Mouse (Mus musculus) liver, adult (tissue): ENCODE data around the gene Miox.

Source experiments
- GATA4 ChIP-seq: IDR thresholded peaks from 2 replicates; pipeline ENCODE4 v1.6.1; 2014; ENCODE audit warnings: mild to moderate bottlenecking, low read length; ENCODE audit not compliant: insufficient replicate concordance

Gene Miox

DNA sequence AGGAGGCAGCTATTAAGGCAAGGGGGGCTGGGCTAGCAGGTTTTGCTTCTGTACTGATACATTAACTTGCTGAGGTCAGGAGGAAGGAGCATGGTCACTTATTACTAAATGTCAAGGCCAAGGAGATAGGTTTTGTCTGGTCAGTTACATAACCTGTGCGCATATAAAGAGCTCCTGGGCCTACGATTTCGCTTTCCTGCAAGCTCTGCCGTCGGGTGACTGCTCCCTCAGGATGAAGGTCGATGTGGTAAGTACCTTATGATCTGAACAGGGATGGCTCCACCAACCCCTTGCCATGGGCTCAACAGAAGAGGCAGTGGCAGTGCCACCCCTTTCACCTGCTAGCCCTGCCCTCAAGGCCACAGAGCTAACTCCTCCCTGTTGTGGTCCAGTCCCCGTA, at the start of gene Miox:
Gene Miox (plus strand): TSS at position 128 of the 400 bp plus-strand sequence.
- TF ChIP-seq GATA4, result no peak

DNA sequence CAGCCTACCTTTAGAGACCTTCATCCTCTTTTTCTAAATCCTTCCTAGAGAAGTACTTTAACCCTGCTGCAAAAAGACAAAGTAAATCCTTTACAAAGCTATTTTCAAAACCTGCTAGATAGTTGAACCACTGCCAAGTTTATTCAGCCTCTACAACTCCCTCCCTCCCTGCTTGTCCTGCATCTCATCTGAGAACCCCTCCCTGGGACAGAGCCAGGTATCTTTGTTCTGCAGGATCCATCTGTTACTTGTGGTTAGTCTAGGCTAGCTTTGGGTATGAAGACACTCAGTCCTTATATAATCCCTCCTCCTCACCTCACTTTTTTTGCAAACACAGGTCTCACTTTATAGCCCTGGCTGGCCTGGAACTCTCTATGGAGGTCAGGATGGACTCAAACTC, 49.2 kb upstream of the Miox start:
- TF ChIP-seq GATA4, result no peak

- no peak for TF ChIP-seq GATA4
Measured at GRCm38 (mm10) chr15:89285478-89285877, 48.7 kb upstream of the Miox start.

DNA sequence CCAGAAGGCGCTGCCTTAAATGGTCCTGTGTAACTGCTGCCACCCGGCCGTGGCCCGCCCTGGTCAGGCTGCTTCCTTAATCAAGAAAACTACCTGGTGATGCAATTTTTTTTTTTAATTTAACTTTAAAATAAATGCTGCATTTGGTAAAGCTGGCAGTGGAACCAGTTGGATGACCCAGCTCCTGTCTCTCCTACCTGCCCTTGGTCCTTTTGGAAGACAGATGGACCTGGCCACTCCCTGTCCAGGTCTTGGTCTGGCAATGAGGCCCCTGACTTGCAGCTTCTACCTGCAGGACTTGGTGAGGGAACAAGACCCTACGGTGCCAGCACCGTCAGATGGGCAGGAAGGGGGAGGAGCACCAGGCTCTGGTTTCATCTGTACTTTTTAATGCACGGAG, 48.1 kb upstream of the Miox start:
- TF ChIP-seq GATA4, result no peak

DNA sequence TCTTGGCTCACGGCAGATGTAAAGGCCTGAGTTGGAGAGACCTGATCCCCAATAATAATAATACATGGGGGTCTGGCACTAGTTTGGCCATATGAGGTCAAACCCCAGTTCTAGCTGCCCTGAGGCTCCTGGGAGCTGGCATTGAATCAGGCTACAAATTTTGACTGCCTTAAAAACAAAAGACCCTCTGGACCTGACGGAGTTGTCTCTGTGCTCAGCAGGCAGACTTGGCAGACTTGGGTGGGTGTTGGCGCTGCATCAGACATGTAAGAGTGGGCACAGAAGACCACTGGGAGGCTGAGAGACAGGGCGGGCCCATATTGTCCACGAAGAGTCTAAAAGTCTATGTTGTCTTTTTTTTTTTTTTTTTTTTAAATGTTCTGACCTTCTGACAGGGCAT, 47.6 kb upstream of the Miox start:
- TF ChIP-seq GATA4, result no peak

- no peak for TF ChIP-seq GATA4
Measured at GRCm38 (mm10) chr15:89288227-89288767, 45.9 kb upstream of the Miox start.

DNA sequence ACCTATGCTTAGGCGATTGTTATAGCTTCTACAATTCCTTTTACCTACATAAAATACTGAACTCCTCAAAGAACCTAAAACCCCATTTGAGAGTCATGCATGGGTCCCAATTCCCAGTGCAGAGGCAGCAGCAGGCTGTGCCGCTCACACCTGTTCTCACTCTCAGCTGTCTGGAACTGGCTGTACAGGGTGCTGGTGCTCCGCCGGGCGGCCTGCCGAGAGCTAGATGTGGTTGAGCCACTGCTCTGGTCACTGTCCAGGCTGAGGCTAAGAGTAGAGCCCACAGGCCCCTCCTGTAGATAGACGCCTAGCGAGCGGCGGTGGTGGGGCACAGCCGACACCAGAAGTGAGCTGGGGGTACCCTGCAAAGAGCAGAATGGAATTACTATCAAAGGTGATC, 44.7 kb upstream of the Miox start:
- TF ChIP-seq GATA4, result no peak

- no peak for TF ChIP-seq GATA4
Measured at GRCm38 (mm10) chr15:89291521-89291920, 42.7 kb upstream of the Miox start.

- no peak for TF ChIP-seq GATA4
Measured at GRCm38 (mm10) chr15:89292795-89293194, 41.4 kb upstream of the Miox start.

- TF ChIP-seq GATA4, result no peak
Measured at GRCm38 (mm10) chr15:89293778-89294177, 40.4 kb upstream of the Miox start.

- TF ChIP-seq GATA4, result no peak
Measured at GRCm38 (mm10) chr15:89295580-89296165, 38.5 kb upstream of the Miox start.

- TF ChIP-seq GATA4, result no peak
Measured at GRCm38 (mm10) chr15:89296465-89296864, 37.7 kb upstream of the Miox start.

DNA sequence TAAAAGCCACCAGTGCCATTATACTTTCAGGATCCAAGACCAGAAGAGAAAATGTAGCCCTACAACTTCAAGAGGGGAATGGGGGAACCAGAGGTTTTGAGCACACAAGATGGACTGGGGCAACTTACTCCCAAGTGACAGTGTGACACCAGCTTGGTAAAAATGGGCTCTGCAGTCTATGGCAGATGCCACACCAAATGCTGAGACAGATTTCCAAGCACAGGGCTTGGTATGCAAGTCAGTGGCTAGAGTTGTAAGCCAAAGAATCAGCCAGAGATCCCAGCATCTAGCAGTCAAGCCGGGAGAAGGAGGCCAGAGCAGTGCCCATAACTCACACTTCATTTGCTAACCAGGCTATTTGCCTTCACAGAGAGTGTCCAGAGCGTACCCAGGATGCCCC, 36.5 kb upstream of the Miox start:
- TF ChIP-seq GATA4, result no peak

- no peak for TF ChIP-seq GATA4
Measured at GRCm38 (mm10) chr15:89300180-89300579, 34.0 kb upstream of the Miox start.

DNA sequence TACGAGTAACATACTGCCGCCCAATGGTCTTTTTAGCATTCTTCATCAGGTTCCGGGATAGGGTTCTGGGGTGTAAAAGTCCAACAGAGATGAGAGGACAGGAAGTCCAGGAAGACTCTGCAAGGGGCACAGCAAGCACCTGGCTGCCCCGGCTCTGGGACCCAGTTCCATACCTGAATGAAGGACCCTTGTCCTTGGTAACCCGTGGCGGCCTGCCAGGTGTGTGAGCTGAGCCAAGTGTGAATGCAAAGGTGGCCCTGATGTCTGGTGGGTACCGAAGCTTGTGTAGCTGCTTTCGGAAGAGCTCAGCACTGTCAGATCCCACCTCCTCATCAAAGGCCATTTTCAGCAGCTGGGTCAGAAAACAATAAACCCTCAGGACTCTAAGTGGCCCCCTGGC, 33.6 kb upstream of the Miox start:
- TF ChIP-seq GATA4, result no peak

DNA sequence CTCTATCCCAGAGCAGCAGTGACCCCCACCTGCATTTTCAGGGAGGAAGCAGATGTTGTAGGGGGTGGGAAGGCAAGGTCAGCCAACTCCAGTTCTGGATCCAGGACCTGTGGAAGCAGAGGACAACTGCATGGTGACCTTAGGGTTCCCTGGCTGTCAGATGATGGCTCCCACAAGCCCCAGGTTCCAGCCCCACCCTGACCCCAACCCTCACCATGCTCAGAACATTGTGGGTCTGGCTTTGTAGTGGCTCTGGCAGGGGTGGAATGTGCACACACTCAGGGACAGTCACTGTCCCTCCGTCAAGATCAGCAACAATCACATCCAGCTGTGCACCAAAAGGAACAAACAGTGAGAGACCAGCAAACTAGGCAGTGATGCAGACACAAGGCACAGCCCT, 28.2 kb upstream of the Miox start:
- TF ChIP-seq GATA4, result no peak

DNA sequence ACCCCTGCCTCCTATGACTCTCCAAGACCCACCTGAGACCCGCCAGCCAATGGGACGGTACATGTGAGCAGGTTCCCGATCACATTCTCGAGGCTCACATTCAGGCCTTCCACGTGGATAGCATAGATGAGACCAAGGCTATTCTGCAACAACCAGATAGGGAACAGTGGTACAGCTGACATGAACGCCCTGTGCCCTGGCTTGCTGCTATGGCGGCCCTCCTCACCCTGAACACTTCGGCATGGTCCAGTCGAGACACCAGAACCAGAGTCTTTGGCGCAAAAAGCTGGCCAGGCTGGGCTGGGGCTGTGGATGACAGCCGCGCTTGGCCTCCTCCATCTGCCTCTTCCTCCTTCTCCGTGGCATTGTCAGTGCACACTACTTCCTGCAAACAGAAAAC, 26.7 kb upstream of the Miox start:
- TF ChIP-seq GATA4, result no peak
